Mouse (Mus musculus): ENCODE data around the gene Chfr. TPM values are rescaled to one million over a fixed set of nuclear protein-coding genes. Genes with fewer than 3 reads are reported as not detected.

The Chfr gene
- 25.9 and 30.2 TPM in 2 replicates for polyA plus RNA-seq (2015; fragmentation: Nextera tagmentation; extraction: Ambion mirVana)

- 0 out of 2 replicates have a peak, but pooled peaks cover 7% of the 10 kb centered on the region for H3K9me3 ChIP-seq (replicated peaks)
- H3K27me3 ChIP-seq: no peaks in the 10 kb centered on the region
- ATAC-seq (replicated peaks; ENCODE audit: insufficient number of reproducible peaks, insufficient read depth, low FRiP score, low read depth): peak; percentile 100
- WGBS: 4% methylated on average over 46 of the region's 46 CpGs
- H3K9ac ChIP-seq: peak within 1 kb of the TSS; percentile 70
- peaks cover 8% of the 10 kb centered on the region; the same call in 1 of the 2 replicates for H3K36me3 ChIP-seq
- peak within 1 kb of the TSS; percentile 82 for H3K4me2 ChIP-seq
- peak within 1 kb of the TSS; percentile 94 for H3K4me3 ChIP-seq
- peak within 1 kb of the TSS; percentile 73 for H3K27ac ChIP-seq
- H3K4me1 ChIP-seq (replicated peaks): peaks cover 6% of the 10 kb centered on the region; the same call in 1 of the 2 replicates
Observed at GRCm38 (mm10) chr5:110135293-110136086, at the start of gene Chfr. TSS of gene Chfr (plus strand) at chr5:110135842.

DNA sequence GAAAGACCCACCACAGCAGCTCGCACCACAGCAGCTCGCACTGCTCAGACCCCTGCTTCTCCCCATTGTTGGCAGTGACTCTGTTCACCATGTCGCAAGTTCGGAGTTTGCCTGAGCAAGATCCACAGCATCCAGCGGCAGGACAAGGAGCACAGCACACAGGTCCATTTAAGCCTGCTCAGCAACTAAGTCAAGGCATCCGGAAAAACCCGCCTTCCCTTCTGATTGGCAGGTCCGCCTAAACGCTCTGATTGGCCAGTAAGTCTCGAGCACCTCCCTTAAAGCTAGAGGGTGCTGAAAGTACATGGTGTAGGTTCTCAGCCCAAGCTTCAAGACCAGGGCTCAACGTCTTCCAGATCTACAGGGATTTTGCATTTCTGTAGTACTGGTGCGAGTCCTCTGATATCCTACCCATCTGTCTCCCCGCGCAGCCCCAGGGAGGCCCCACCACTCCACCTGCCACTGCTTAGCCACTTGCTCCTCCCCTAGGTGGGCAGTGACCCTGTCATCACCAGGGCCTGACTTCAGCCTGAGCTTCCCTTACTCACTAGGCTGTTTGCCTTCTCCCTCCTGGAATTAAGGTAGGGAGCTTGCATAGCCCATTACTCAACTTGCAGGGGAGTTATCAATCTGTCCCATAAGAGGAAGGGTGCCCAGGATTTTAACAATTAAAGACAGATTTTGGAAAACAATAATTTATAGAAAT lies 49.3 kb upstream of the Chfr start:
- Histone ChIP-seq H3K4me2 (no peak overlapping the region), H3K9ac (no peak overlapping the region), H3K27me3 (no peaks in the 10 kb centered on the region), H3K36me3 (no peaks in the 10 kb centered on the region), H3K4me1 (replicated peaks) (no peaks in the 10 kb centered on the region), H3K27ac (no peak overlapping the region), H3K4me3 (no peak overlapping the region), H3K9me3 (replicated peaks) (no peaks in the 10 kb centered on the region)
- no peak for ATAC-seq (replicated peaks; ENCODE audit: insufficient number of reproducible peaks, insufficient read depth, low FRiP score, low read depth)
- WGBS: 32% methylated on average over 14 of the region's 14 CpGs

- peaks cover 9% of the 10 kb centered on the region; the same call in 1 of the 2 replicates for H3K4me1 ChIP-seq (replicated peaks)
- no peaks in the 10 kb centered on the region for H3K27me3 ChIP-seq
- no peak overlapping the region for H3K4me3 ChIP-seq
- WGBS: 55% methylated on average over 2 of the region's 2 CpGs
- no peak overlapping the region for H3K4me2 ChIP-seq
- H3K9me3 ChIP-seq (replicated peaks): no peaks in the 10 kb centered on the region
- H3K36me3 ChIP-seq: no peaks in the 10 kb centered on the region
- no peak overlapping the region for H3K9ac ChIP-seq
- H3K27ac ChIP-seq: no peak overlapping the region
- no peak for ATAC-seq (replicated peaks; ENCODE audit: insufficient number of reproducible peaks, insufficient read depth, low FRiP score, low read depth)
Observed at GRCm38 (mm10) chr5:110091546-110091945, 44.1 kb upstream of the Chfr start.

GRCm38 (mm10) chr5:110094030-110094846 lies 41.4 kb upstream of the Chfr start, which contains the start of gene Gm35315:
TSS of gene Gm35315 (minus strand) at chr5:110094420.
- Histone ChIP-seq H3K4me2 (peak within 1 kb of the TSS; percentile 88), H3K9ac (peak within 1 kb of the TSS; percentile 50), H3K9me3 (replicated peaks) (no peaks in the 10 kb centered on the region), H3K4me3 (peak within 1 kb of the TSS; percentile 56), H3K36me3 (no peaks in the 10 kb centered on the region), H3K27me3 (no peaks in the 10 kb centered on the region), H3K4me1 (replicated peaks) (peaks cover 9% of the 10 kb centered on the region; the same call in 1 of the 2 replicates), H3K27ac (peak within 1 kb of the TSS; percentile 13; the same call in 1 of the 2 replicates)
- WGBS: 1% methylated on average over 25 of the region's 25 CpGs
- ATAC-seq (replicated peaks; ENCODE audit: insufficient number of reproducible peaks, insufficient read depth, low FRiP score, low read depth): peak; percentile 88

DNA sequence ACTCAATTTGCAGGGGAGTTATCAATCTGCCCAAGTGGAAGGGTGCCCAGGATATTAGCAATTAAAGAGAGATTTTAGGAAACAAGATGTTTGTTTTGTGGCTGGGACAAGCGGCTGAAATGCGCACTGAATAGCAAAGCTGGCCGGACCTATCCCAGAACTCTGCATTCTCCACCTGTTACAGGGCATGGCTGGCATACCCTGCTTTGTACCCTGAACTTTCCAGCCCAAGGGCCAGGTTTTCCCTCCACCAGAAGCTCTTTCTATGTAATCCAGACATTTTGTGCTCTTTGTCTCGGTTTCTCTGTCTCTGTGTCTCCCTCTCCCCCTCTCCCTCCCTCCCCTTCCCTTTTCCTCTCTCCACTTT lies 40.8 kb upstream of the Chfr start:
- ATAC-seq (replicated peaks; ENCODE audit: insufficient number of reproducible peaks, insufficient read depth, low FRiP score, low read depth): no peak
- H3K4me1 ChIP-seq (replicated peaks): peaks cover 9% of the 10 kb centered on the region; the same call in 1 of the 2 replicates
- H3K4me2 ChIP-seq: peak overlapping the region; percentile 88
- peak overlapping the region; percentile 56 for H3K4me3 ChIP-seq
- H3K36me3 ChIP-seq: no peaks in the 10 kb centered on the region
- no peaks in the 10 kb centered on the region for H3K9me3 ChIP-seq (replicated peaks)
- H3K9ac ChIP-seq: peak overlapping the region; percentile 50
- H3K27me3 ChIP-seq: no peaks in the 10 kb centered on the region
- peak overlapping the region; percentile 13; the same call in 1 of the 2 replicates for H3K27ac ChIP-seq
- WGBS: 5% methylated on average over 4 of the region's 4 CpGs

- no peak for ATAC-seq (replicated peaks; ENCODE audit: insufficient number of reproducible peaks, insufficient read depth, low FRiP score, low read depth)
- H3K4me2 ChIP-seq: no peak overlapping the region
- peaks cover 17% of the 10 kb centered on the region for H3K36me3 ChIP-seq
- H3K27me3 ChIP-seq: peaks cover 6% of the 10 kb centered on the region; the same call in 1 of the 2 replicates
- no peak overlapping the region for H3K4me3 ChIP-seq
- WGBS: 33% methylated on average over 1 of the region's 1 CpGs
- no peak overlapping the region for H3K27ac ChIP-seq
- peaks cover 30% of the 10 kb centered on the region for H3K4me1 ChIP-seq (replicated peaks)
- H3K9me3 ChIP-seq (replicated peaks): no peaks in the 10 kb centered on the region
- H3K9ac ChIP-seq: no peak overlapping the region
Observed at GRCm38 (mm10) chr5:110098991-110099477, 36.6 kb upstream of the Chfr start.

DNA sequence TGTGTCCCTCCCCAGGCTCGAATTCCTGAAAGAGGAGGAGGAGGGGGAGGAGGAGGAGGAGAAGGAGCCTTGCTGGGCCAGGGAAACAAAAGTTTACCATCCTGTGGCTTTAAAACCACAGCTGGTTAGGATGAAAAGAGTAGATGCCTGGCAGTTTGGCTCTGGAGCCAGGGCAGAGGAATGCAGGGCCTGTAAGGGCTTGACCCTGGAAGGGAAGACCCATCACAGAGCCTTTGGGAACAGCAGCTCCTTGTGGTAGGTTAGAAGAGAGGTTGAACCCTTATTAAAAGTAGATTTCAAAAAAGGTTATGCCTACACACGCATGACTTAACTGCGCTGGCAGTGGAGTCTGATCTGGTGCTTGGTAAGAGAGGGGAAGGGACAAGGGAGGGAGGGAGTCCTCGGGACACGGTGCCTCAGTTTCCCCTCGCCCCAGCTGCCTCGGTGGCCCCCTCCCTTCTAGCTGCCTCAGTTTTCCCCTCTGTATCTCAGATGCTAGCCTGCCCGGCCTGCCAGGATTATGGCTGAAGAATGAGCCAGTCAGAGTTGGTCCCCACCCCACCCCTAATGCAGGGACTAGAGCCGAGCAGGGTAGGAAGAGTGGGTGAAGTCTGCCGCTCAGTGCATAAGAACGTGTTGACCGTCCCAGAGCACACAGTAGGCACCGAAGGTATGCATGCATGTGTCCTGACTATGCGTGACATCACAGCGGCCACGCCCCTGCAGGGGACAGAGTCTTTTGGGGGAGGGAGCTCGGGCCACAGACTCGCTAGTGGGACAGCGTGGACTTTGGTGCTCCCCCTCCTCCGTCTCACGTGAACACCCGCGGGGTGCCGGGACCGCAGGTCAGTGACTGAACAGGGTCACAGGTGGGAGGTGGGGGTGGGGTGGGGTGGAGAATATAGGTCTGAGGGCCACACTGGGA lies 35.7 kb upstream of the Chfr start, which contains the start of gene Plcxd1:
Gene Plcxd1 (plus strand): TSS at position 314 of the 925 bp plus-strand sequence.
- peaks cover 6% of the 10 kb centered on the region; the same call in 1 of the 2 replicates for H3K27me3 ChIP-seq
- ATAC-seq (replicated peaks; ENCODE audit: insufficient number of reproducible peaks, insufficient read depth, low FRiP score, low read depth): no peak
- H3K4me2 ChIP-seq: peak within 1 kb of the TSS; percentile 79
- H3K27ac ChIP-seq: peak within 1 kb of the TSS; percentile 20; the same call in 1 of the 2 replicates
- H3K9me3 ChIP-seq (replicated peaks): no peaks in the 10 kb centered on the region
- peaks cover 26% of the 10 kb centered on the region for H3K36me3 ChIP-seq
- H3K4me3 ChIP-seq: peak within 1 kb of the TSS; percentile 42
- H3K9ac ChIP-seq: peak within 1 kb of the TSS; percentile 6; the same call in 1 of the 2 replicates
- H3K4me1 ChIP-seq (replicated peaks): peaks cover 24% of the 10 kb centered on the region
- WGBS: 7% methylated on average over 25 of the region's 25 CpGs

- peak overlapping the region; percentile 6; the same call in 1 of the 2 replicates for H3K9ac ChIP-seq
Observed at GRCm38 (mm10) chr5:110100921-110101631, 34.6 kb upstream of the Chfr start.

DNA sequence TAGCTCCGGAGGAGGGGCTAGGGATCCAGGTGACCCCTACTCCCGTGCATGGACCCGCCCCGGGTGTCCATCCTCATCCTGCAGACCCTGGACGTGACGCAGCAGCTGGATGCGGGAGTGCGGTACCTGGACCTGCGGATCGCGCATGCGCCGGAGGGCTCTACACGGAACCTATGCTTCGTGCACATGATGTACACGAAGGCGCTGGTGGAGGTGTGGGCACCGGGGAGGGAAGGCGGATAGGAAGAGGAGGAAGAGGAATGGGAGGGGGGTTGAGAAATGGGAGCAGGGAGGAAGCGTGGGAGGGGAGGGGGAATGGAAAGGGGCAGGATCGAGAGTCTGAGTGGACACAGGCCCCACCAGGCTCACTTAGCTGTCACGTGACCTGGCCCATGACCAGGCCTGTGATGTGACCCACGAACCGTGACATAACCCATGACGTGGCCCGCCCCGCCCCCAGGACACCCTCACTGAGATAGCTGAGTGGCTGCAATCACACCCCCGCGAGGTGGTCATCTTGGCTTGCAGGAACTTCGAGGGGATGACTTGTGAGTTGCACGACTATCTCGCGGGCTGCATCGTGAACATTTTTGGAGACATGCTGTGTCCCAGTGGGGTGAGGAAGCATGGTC lies 33.8 kb upstream of the Chfr start:
- ATAC-seq (replicated peaks; ENCODE audit: insufficient number of reproducible peaks, insufficient read depth, low FRiP score, low read depth): peak; percentile 20; the same call in 1 of the 2 replicates
- whole genome bisulfite sequencing: 8% methylated on average over 34 of the region's 34 CpGs

More at GRCm38 (mm10) chr5:110100921-110101631, 34.6 kb upstream of the Chfr start:
- Histone ChIP-seq H3K4me2 (peak overlapping the region; percentile 79), H3K4me1 (replicated peaks) (peaks cover 23% of the 10 kb centered on the region), H3K9me3 (replicated peaks) (no peaks in the 10 kb centered on the region), H3K27me3 (peaks cover 6% of the 10 kb centered on the region; the same call in 1 of the 2 replicates), H3K36me3 (peaks cover 38% of the 10 kb centered on the region), H3K27ac (no peak overlapping the region), H3K4me3 (peak overlapping the region; percentile 42)
- WGBS: under 1% methylated on average over 33 of the region's 37 CpGs
- peak; percentile 29 for ATAC-seq (replicated peaks; ENCODE audit: insufficient number of reproducible peaks, insufficient read depth, low FRiP score, low read depth)

More for the DNA sequence above, 33.8 kb upstream of the Chfr start:
- H3K36me3 ChIP-seq: peaks cover 42% of the 10 kb centered on the region
- peak overlapping the region; percentile 79 for H3K4me2 ChIP-seq
- H3K27ac ChIP-seq: no peak overlapping the region
- H3K4me3 ChIP-seq: peak overlapping the region; percentile 42
- H3K9me3 ChIP-seq (replicated peaks): no peaks in the 10 kb centered on the region
- H3K9ac ChIP-seq: no peak overlapping the region; the same call in 1 of the 2 replicates
- H3K4me1 ChIP-seq (replicated peaks): peaks cover 31% of the 10 kb centered on the region
- peaks cover 6% of the 10 kb centered on the region; the same call in 1 of the 2 replicates for H3K27me3 ChIP-seq
